Mouse (Mus musculus): ENCODE measurements around the gene Krtap12-1. TPM values are rescaled to one million over a fixed set of nuclear protein-coding genes. Genes with fewer than 3 reads are reported as not detected.
"Not testable (repeated sequence)": the region's sequence is repeated elsewhere in the genome, so short reads cannot be mapped to it uniquely, and the experiment has no call there.

The Krtap12-1 gene
- polyA plus RNA-seq, 1 experiment from 2014 or later, result not detected

- Histone ChIP-seq H3K4me1 (ENCODE audit: control insufficient read depth, insufficient read depth, low read length) (no peaks in the 10 kb centered on the region), H3K27me3 (ENCODE audit: control insufficient read depth, insufficient read depth, low read length) (no peaks in the 10 kb centered on the region), H3K9ac (replicated peaks; ENCODE audit: low read length) (no peak overlapping the region), H3K36me3 (replicated peaks; ENCODE audit: control insufficient read depth, insufficient read depth, low read depth, low read length) (no peaks in the 10 kb centered on the region), H3K27ac (replicated peaks; ENCODE audit: low read depth, low read length) (no peak overlapping the region), H3K4me2 (ENCODE audit: low read depth, low read length) (no peak overlapping the region), H3K4me3 (ENCODE audit: low read depth, low read length) (no peak overlapping the region), H3K9me3 (replicated peaks; ENCODE audit: control insufficient read depth, low read length) (no peaks in the 10 kb centered on the region)
- ATAC-seq (replicated peaks; ENCODE audit: insufficient number of reproducible peaks, low FRiP score, low TSS enrichment, low read depth), result no peak
- no peak for DNase-seq (ENCODE audit: low spot score)
- WGBS, result 76% methylated on average over 8 of the region's 8 CpGs
Measured at GRCm38 (mm10) chr10:77724855-77725254, 4.5 kb downstream of the Krtap12-1 start.

- Histone ChIP-seq H3K4me1 (ENCODE audit: control insufficient read depth, insufficient read depth, low read length) (no peaks in the 10 kb centered on the region), H3K27me3 (ENCODE audit: control insufficient read depth, insufficient read depth, low read length) (no peaks in the 10 kb centered on the region), H3K4me3 (ENCODE audit: low read depth, low read length) (no peak within 1 kb of the TSS), H3K9ac (replicated peaks; ENCODE audit: low read length) (no peak within 1 kb of the TSS), H3K4me2 (ENCODE audit: low read depth, low read length) (no peak within 1 kb of the TSS), H3K27ac (replicated peaks; ENCODE audit: low read depth, low read length) (no peak within 1 kb of the TSS), H3K36me3 (replicated peaks; ENCODE audit: control insufficient read depth, insufficient read depth, low read depth, low read length) (no peaks in the 10 kb centered on the region), H3K9me3 (replicated peaks; ENCODE audit: control insufficient read depth, low read length) (no peaks in the 10 kb centered on the region)
- WGBS, result 39% methylated on average over 3 of the region's 3 CpGs
- DNase-seq (ENCODE audit: low spot score), result no peak
- no peak for ATAC-seq (replicated peaks; ENCODE audit: insufficient number of reproducible peaks, low FRiP score, low TSS enrichment, low read depth)
Measured at GRCm38 (mm10) chr10:77726186-77726585, 5.8 kb downstream of the Krtap12-1 start, which contains the start of gene Gm10100. TSS of gene Gm10100 (plus strand) at chr10:77726486.

GRCm38 (mm10) chr10:77728280-77728679 is 7.9 kb downstream of the Krtap12-1 start:
- Histone ChIP-seq H3K4me3 (ENCODE audit: low read depth, low read length) (no peak overlapping the region), H3K36me3 (replicated peaks; ENCODE audit: control insufficient read depth, insufficient read depth, low read depth, low read length) (no peaks in the 10 kb centered on the region), H3K9me3 (replicated peaks; ENCODE audit: control insufficient read depth, low read length) (no peaks in the 10 kb centered on the region), H3K4me1 (ENCODE audit: control insufficient read depth, insufficient read depth, low read length) (no peaks in the 10 kb centered on the region), H3K27me3 (ENCODE audit: control insufficient read depth, insufficient read depth, low read length) (no peaks in the 10 kb centered on the region), H3K4me2 (ENCODE audit: low read depth, low read length) (no peak overlapping the region), H3K9ac (replicated peaks; ENCODE audit: low read length) (no peak overlapping the region), H3K27ac (replicated peaks; ENCODE audit: low read depth, low read length) (no peak overlapping the region)
- no peak for DNase-seq (ENCODE audit: low spot score)
- ATAC-seq (replicated peaks; ENCODE audit: insufficient number of reproducible peaks, low FRiP score, low TSS enrichment, low read depth), result no peak
- WGBS, result 59% methylated on average over 4 of the region's 4 CpGs

- Histone ChIP-seq H3K4me3 (ENCODE audit: low read depth, low read length) (no peak overlapping the region), H3K9ac (replicated peaks; ENCODE audit: low read length) (no peak overlapping the region), H3K9me3 (replicated peaks; ENCODE audit: control insufficient read depth, low read length) (no peaks in the 10 kb centered on the region), H3K36me3 (replicated peaks; ENCODE audit: control insufficient read depth, insufficient read depth, low read depth, low read length) (no peaks in the 10 kb centered on the region), H3K4me1 (ENCODE audit: control insufficient read depth, insufficient read depth, low read length) (no peaks in the 10 kb centered on the region), H3K4me2 (ENCODE audit: low read depth, low read length) (no peak overlapping the region), H3K27me3 (ENCODE audit: control insufficient read depth, insufficient read depth, low read length) (no peaks in the 10 kb centered on the region), H3K27ac (replicated peaks; ENCODE audit: low read depth, low read length) (no peak overlapping the region)
- DNase-seq (ENCODE audit: low spot score) (no peak), ATAC-seq (replicated peaks; ENCODE audit: insufficient number of reproducible peaks, low FRiP score, low TSS enrichment, low read depth) (no peak)
- 60% methylated on average over 4 of the region's 4 CpGs for WGBS
Measured at GRCm38 (mm10) chr10:77729241-77729640, 8.8 kb downstream of the Krtap12-1 start.

- H3K4me3 ChIP-seq (ENCODE audit: low read depth, low read length), result no peak overlapping the region
- no peak overlapping the region for H3K4me2 ChIP-seq (ENCODE audit: low read depth, low read length)
- no peak overlapping the region for H3K9ac ChIP-seq (replicated peaks; ENCODE audit: low read length)
- H3K4me1 ChIP-seq (ENCODE audit: control insufficient read depth, insufficient read depth, low read length), result no peaks in the 10 kb centered on the region
- no peak overlapping the region for H3K27ac ChIP-seq (replicated peaks; ENCODE audit: low read depth, low read length)
- WGBS, result 100% methylated on average over 1 of the region's 1 CpGs
- ATAC-seq (replicated peaks; ENCODE audit: insufficient number of reproducible peaks, low FRiP score, low TSS enrichment, low read depth) (no peak), DNase-seq (ENCODE audit: low spot score) (no peak)
- no peaks in the 10 kb centered on the region for H3K27me3 ChIP-seq (ENCODE audit: control insufficient read depth, insufficient read depth, low read length)
- H3K36me3 ChIP-seq (replicated peaks; ENCODE audit: control insufficient read depth, insufficient read depth, low read depth, low read length), result no peaks in the 10 kb centered on the region
- no peaks in the 10 kb centered on the region for H3K9me3 ChIP-seq (replicated peaks; ENCODE audit: control insufficient read depth, low read length)
Measured at GRCm38 (mm10) chr10:77735928-77736327, 15.5 kb downstream of the Krtap12-1 start.

- WGBS, result 86% methylated on average over 4 of the region's 4 CpGs
- Histone ChIP-seq H3K4me1 (ENCODE audit: control insufficient read depth, insufficient read depth, low read length) (no peaks in the 10 kb centered on the region), H3K4me2 (ENCODE audit: low read depth, low read length) (no peak overlapping the region), H3K4me3 (ENCODE audit: low read depth, low read length) (no peak overlapping the region), H3K36me3 (replicated peaks; ENCODE audit: control insufficient read depth, insufficient read depth, low read depth, low read length) (no peaks in the 10 kb centered on the region), H3K27ac (replicated peaks; ENCODE audit: low read depth, low read length) (no peak overlapping the region), H3K9me3 (replicated peaks; ENCODE audit: control insufficient read depth, low read length) (no peaks in the 10 kb centered on the region), H3K9ac (replicated peaks; ENCODE audit: low read length) (no peak overlapping the region), H3K27me3 (ENCODE audit: control insufficient read depth, insufficient read depth, low read length) (no peaks in the 10 kb centered on the region)
- no peak for ATAC-seq (replicated peaks; ENCODE audit: insufficient number of reproducible peaks, low FRiP score, low TSS enrichment, low read depth)
- DNase-seq (ENCODE audit: low spot score), result no peak
Measured at GRCm38 (mm10) chr10:77738929-77739328, 18.5 kb downstream of the Krtap12-1 start.

DNA sequence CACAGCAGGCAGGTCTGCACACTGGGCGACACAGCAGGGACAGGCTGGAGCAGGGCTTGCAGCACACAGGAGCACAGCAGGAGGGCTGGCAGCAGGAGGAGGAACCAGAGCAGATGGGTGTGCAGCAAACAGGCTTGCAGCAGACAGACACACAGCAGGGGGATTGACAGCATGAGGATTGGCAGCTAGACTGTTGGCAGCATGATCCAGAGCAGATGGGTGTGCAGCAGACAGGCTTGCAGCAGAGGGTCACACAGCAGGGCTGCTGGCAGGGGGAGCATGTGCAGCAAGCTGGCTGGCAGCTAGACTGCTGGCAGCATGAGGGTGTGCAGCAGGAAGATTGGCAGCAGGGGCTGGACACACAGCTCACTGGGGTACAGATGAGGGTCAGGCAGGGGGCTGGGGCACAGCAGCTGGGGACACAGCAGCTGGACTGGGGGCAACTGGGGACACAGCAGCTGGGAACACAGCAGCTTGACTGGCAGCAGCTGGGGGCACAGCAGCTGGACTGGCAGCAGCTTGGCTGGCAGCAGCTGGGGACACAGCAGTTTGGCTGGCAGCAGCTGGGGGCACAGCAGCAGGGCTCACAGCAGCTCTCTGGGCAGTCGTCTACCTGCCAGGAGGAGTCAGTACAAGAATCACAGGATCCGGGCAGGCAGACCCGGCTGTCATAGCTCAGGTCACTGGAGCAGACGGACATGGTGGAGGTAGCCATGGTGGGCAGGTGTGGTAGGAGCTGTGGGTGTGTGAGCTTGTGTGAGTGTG is 21.7 kb downstream of the Krtap12-1 start, which contains the start of gene Gm18596:
TSS of gene Gm18596 (minus strand) at position 715 of the 765 bp plus-strand sequence.
- H3K27ac ChIP-seq (replicated peaks; ENCODE audit: low read depth, low read length), result not testable (repeated sequence)

GRCm38 (mm10) chr10:77750686-77751085 is 30.3 kb downstream of the Krtap12-1 start:
- not testable (repeated sequence) for DNase-seq (ENCODE audit: low spot score); H3K4me1 ChIP-seq (ENCODE audit: control insufficient read depth, insufficient read depth, low read length); H3K4me2 ChIP-seq (ENCODE audit: low read depth, low read length); H3K27ac ChIP-seq (replicated peaks; ENCODE audit: low read depth, low read length); H3K9ac ChIP-seq (replicated peaks; ENCODE audit: low read length); H3K4me3 ChIP-seq (ENCODE audit: low read depth, low read length); H3K27me3 ChIP-seq (ENCODE audit: control insufficient read depth, insufficient read depth, low read length); H3K9me3 ChIP-seq (replicated peaks; ENCODE audit: control insufficient read depth, low read length); H3K36me3 ChIP-seq (replicated peaks; ENCODE audit: control insufficient read depth, insufficient read depth, low read depth, low read length); ATAC-seq (replicated peaks; ENCODE audit: insufficient number of reproducible peaks, low FRiP score, low TSS enrichment, low read depth)
- 82% methylated on average over 1 of the region's 1 CpGs for WGBS

More for the DNA sequence above, 21.7 kb downstream of the Krtap12-1 start, which contains the start of gene Gm18596:
- DNase-seq (ENCODE audit: low spot score); H3K27me3 ChIP-seq (ENCODE audit: control insufficient read depth, insufficient read depth, low read length); H3K9ac ChIP-seq (replicated peaks; ENCODE audit: low read length); H3K9me3 ChIP-seq (replicated peaks; ENCODE audit: control insufficient read depth, low read length); H3K4me3 ChIP-seq (ENCODE audit: low read depth, low read length); ATAC-seq (replicated peaks; ENCODE audit: insufficient number of reproducible peaks, low FRiP score, low TSS enrichment, low read depth); H3K36me3 ChIP-seq (replicated peaks; ENCODE audit: control insufficient read depth, insufficient read depth, low read depth, low read length); H3K4me2 ChIP-seq (ENCODE audit: low read depth, low read length); H3K4me1 ChIP-seq (ENCODE audit: control insufficient read depth, insufficient read depth, low read length): not testable (repeated sequence)
- 52% methylated on average over 4 of the region's 5 CpGs for WGBS

All from embryonic facial prominence, embryonic 11.5 days (tissue).